Mouse (Mus musculus) small intestine, adult 2 months (tissue): ENCODE data around the gene Gpr88. TPM values are rescaled to one million over a fixed set of nuclear protein-coding genes. Genes with fewer than 3 reads are reported as not detected.

ENCODE experiments used
- H3K27ac ChIP-seq: fragments of 200-500 bp; 2 replicates; pipeline ENCODE4 v1.5.1; 2012; ENCODE audit warnings: low read depth, low read length, control low read depth, inconsistent platforms; ENCODE audit not compliant: insufficient read depth
- H3K27me3 ChIP-seq: fragments of 200-500 bp; 2 replicates; pipeline ENCODE4 v1.6.1; 2012; ENCODE audit warnings: mild to moderate bottlenecking, moderate library complexity, low read length, inconsistent platforms; ENCODE audit not compliant: control insufficient read depth, insufficient read depth
- H3K36me3 ChIP-seq: fragments of 200-500 bp; 2 replicates; pipeline ENCODE4 v1.6.1; 2012; ENCODE audit warnings: mild to moderate bottlenecking, low read length, control low read depth, inconsistent platforms; ENCODE audit not compliant: control insufficient read depth, insufficient read depth
- H3K4me1 ChIP-seq: fragments of 200-500 bp; 2 replicates; pipeline ENCODE4 v1.6.1; 2012; ENCODE audit warnings: low read length, inconsistent platforms, mixed read lengths; ENCODE audit not compliant: control insufficient read depth, insufficient read depth, insufficient read length
- H3K4me3 ChIP-seq: fragments of 200-500 bp; 2 replicates; pipeline ENCODE4 v1.5.1; 2012; ENCODE audit warnings: low read depth, mild to moderate bottlenecking, control low read depth, inconsistent platforms, low read length, moderate library complexity
- CTCF ChIP-seq: fragments of 200-500 bp; IDR thresholded peaks from 2 replicates; pipeline ENCODE4 v1.5.1; 2012; ENCODE audit warnings: low read depth, mild to moderate bottlenecking, control low read depth, inconsistent platforms, low read length, moderate library complexity, mixed read lengths; ENCODE audit not compliant: insufficient replicate concordance, insufficient read length; ENCODE audit errors: extremely low read depth
- POLR2A ChIP-seq: fragments of 200-500 bp; IDR thresholded peaks from 2 replicates; pipeline ENCODE4 v1.6.1; 2012; ENCODE audit warnings: low read depth, mild to moderate bottlenecking, control low read depth, inconsistent platforms, low read length, moderate library complexity
- WGBS: fragments of 180-500 bp; shearing (Covaris S2); methylation state at CpG from one replicate; pipeline ENCODE4 v1.1.7; 2018; 5-methylcytosine and 5-hydroxymethylcytosine counted together
- polyA plus RNA-seq: library from polyadenylated mRNA; depleted of rRNA; stranded (reverse); fragments of >200 nt; gene quantifications from 2 replicates; pipeline ENCODE4 v1.2.3, GENCODE M21; 2012

Gene Gpr88
- polyA plus RNA-seq, 1 experiment = 0.63 TPM

- TF ChIP-seq POLR2A (no peak), CTCF (no peak)
- H3K4me3 ChIP-seq = no peak overlapping the region
- peaks cover 25% of the 10 kb centered on the region for H3K36me3 ChIP-seq
- no peak overlapping the region for H3K27ac ChIP-seq
- H3K27me3 ChIP-seq = no peaks in the 10 kb centered on the region
- no peaks in the 10 kb centered on the region for H3K4me1 ChIP-seq
- 89% methylated on average over 6 of the region's 6 CpGs for WGBS
These were observed 35.5 kb upstream of the Gpr88 start for GRCm38 (mm10) chr3:116288833-116289232.

GRCm38 (mm10) chr3:116284735-116285134, 31.4 kb upstream of the Gpr88 start:
- Histone ChIP-seq H3K27me3 (no peaks in the 10 kb centered on the region), H3K4me1 (no peaks in the 10 kb centered on the region), H3K27ac (no peak overlapping the region), H3K36me3 (peaks cover 11% of the 10 kb centered on the region), H3K4me3 (no peak overlapping the region)
- TF ChIP-seq POLR2A (no peak), CTCF (no peak)
- 98% methylated on average over 4 of the region's 4 CpGs for WGBS

- 85% methylated on average over 2 of the region's 2 CpGs for WGBS
- Histone ChIP-seq H3K27me3 (no peaks in the 10 kb centered on the region), H3K4me3 (no peak overlapping the region), H3K4me1 (no peaks in the 10 kb centered on the region), H3K36me3 (peaks cover 10% of the 10 kb centered on the region), H3K27ac (no peak overlapping the region)
- TF ChIP-seq CTCF (no peak), POLR2A (no peak)
These were observed 30.7 kb upstream of the Gpr88 start for GRCm38 (mm10) chr3:116283996-116284395.

- H3K36me3 ChIP-seq = peaks cover 13% of the 10 kb centered on the region
- no peak overlapping the region for H3K27ac ChIP-seq
- 91% methylated on average over 6 of the region's 6 CpGs for WGBS
- no peaks in the 10 kb centered on the region for H3K27me3 ChIP-seq
- no peaks in the 10 kb centered on the region for H3K4me1 ChIP-seq
- no peak overlapping the region for H3K4me3 ChIP-seq
- TF ChIP-seq CTCF (no peak), POLR2A (no peak)
These were observed 28.4 kb upstream of the Gpr88 start for GRCm38 (mm10) chr3:116281663-116282062.

GRCm38 (mm10) chr3:116277146-116277545, 23.8 kb upstream of the Gpr88 start:
- TF ChIP-seq CTCF (no peak), POLR2A (no peak)
- peaks cover 15% of the 10 kb centered on the region for H3K36me3 ChIP-seq
- H3K4me1 ChIP-seq = no peaks in the 10 kb centered on the region
- 80% methylated on average over 8 of the region's 8 CpGs for WGBS
- no peak overlapping the region for H3K4me3 ChIP-seq
- H3K27ac ChIP-seq = no peak overlapping the region
- H3K27me3 ChIP-seq = no peaks in the 10 kb centered on the region

GRCm38 (mm10) chr3:116271679-116272078, 18.4 kb upstream of the Gpr88 start:
- no peak overlapping the region for H3K27ac ChIP-seq
- no peaks in the 10 kb centered on the region for H3K4me1 ChIP-seq
- H3K4me3 ChIP-seq = no peak overlapping the region
- H3K36me3 ChIP-seq = peaks cover 5% of the 10 kb centered on the region; the same call in 1 of the 2 replicates
- WGBS = 71% methylated on average over 6 of the region's 6 CpGs
- no peak for TF ChIP-seq CTCF
- no peak for TF ChIP-seq POLR2A
- no peaks in the 10 kb centered on the region for H3K27me3 ChIP-seq

- Histone ChIP-seq H3K4me1 (no peaks in the 10 kb centered on the region), H3K4me3 (no peak overlapping the region), H3K36me3 (peaks cover 2% of the 10 kb centered on the region; the same call in 1 of the 2 replicates), H3K27me3 (no peaks in the 10 kb centered on the region), H3K27ac (no peak overlapping the region)
- WGBS = 88% methylated on average over 2 of the region's 2 CpGs
- no peak for TF ChIP-seq POLR2A
- no peak for TF ChIP-seq CTCF
These were observed 13.8 kb upstream of the Gpr88 start for GRCm38 (mm10) chr3:116267036-116267654.

- H3K27ac ChIP-seq = no peak overlapping the region
- 65% methylated on average over 3 of the region's 3 CpGs for WGBS
- no peak overlapping the region for H3K4me3 ChIP-seq
- no peaks in the 10 kb centered on the region for H3K27me3 ChIP-seq
- no peak for TF ChIP-seq POLR2A
- TF ChIP-seq CTCF = no peak
- no peaks in the 10 kb centered on the region for H3K36me3 ChIP-seq
- no peaks in the 10 kb centered on the region for H3K4me1 ChIP-seq
These were observed 13.1 kb upstream of the Gpr88 start for GRCm38 (mm10) chr3:116266360-116266759.
